9 mouse cellular contexts compared by ENCODE assay signal in genomic region chr7:127498407-127498806, GRCm38 (mm10). TPM values are rescaled to one million over a fixed set of nuclear protein-coding genes. Genes with fewer than 3 reads are reported as not detected.
DNase-seq lines count a peak whose midpoint lies in the region; ATAC-seq lines count a peak whose summit lies in the region.
"Had no signal": no experiment of that assay in that cellular context is flagged by ENCODE, and none has a peak within 500 bp of the region (broad histone marks: within the 10 kb centered on the region; RNA-seq: fewer than 3 reads in every experiment).

No protein-coding gene starts in this region.

- H3K4me3 ChIP-seq in liver, embryonic 16.5 days (ENCODE audit: low read depth, low read length), result no peak overlapping the region
- H3K4me3 ChIP-seq: liver, embryonic 15.5 days had no signal

- H3K27me3 ChIP-seq in liver, embryonic 16.5 days (ENCODE audit: control insufficient read depth, insufficient read depth, low read depth, low read length), result no peaks in the 10 kb centered on the region
- H3K27me3 ChIP-seq: liver, embryonic 15.5 days had no signal

- H3K9ac ChIP-seq in liver, embryonic 16.5 days (ENCODE audit: low read depth, low read length), result no peak overlapping the region
- H3K9ac ChIP-seq: liver, embryonic 15.5 days had no signal

- DNase-seq in adrenal gland, adult (ENCODE audit: inconsistent age in 2 of 2, low spot score in 1 of 2), result peak; percentile 36 to 78
- no peak for DNase-seq in adrenal gland, postnatal 25 days
- peak; percentile 53 for DNase-seq in layer of hippocampus, adult 11-12 months (ENCODE audit: low spot score)
- DNase-seq in layer of hippocampus, adult 9-10 months (ENCODE audit: low spot score), result no peak
- peak; percentile 62 for DNase-seq in embryo, embryonic 10.5 days (ENCODE audit: low spot score)
- DNase-seq in thymus, postnatal 14 days, result peak; percentile 76
- no peak for DNase-seq in gastrocnemius, postnatal 14 days

- no peak overlapping the region for H3K27ac ChIP-seq in liver, embryonic 16.5 days (ENCODE audit: low read length)
- H3K27ac ChIP-seq: liver, embryonic 15.5 days had no signal

- 45% methylated on average over 3 of the region's 3 CpGs for WGBS in liver, embryonic 16.5 days (ENCODE audit: insufficient replicate concordance)

- H3K9me3 ChIP-seq in liver, embryonic 16.5 days (replicated peaks; ENCODE audit: control insufficient read depth, low read length), result no peaks in the 10 kb centered on the region
- H3K9me3 ChIP-seq: liver, embryonic 15.5 days had no signal

- ATAC-seq in liver, embryonic 16.5 days (ENCODE audit: low read depth), result peak; percentile 48; the same call in 1 of the 2 replicates

- no peaks in the 10 kb centered on the region for H3K36me3 ChIP-seq in liver, embryonic 16.5 days (ENCODE audit: control insufficient read depth, insufficient read depth)
- H3K36me3 ChIP-seq: liver, embryonic 15.5 days had no signal

- intact Hi-C loops in gastrocnemius, postnatal 14 days (cut with DNase I; ENCODE audit: low total_unique reads), result loop anchor here (5.0 kb wide), 1 partner anchor 136 kb away; no protein-coding TSS in a partner anchor

- peaks cover 4% of the 10 kb centered on the region for H3K4me1 ChIP-seq in liver, embryonic 16.5 days (ENCODE audit: control insufficient read depth, low read depth, low read length)

- no peak overlapping the region for H3K4me2 ChIP-seq in liver, embryonic 16.5 days (ENCODE audit: low read depth, low read length)
- H3K4me2 ChIP-seq: liver, embryonic 15.5 days had no signal

RNA-seq across cellular contexts. Expression of gene Srcap, which starts 13.4 kb away (rescaled TPM):
- 111 and 125 TPM in 2 replicates for total RNA-seq in adrenal gland, postnatal 25 days (2021)
- 12.2 and 13.6 TPM in 2 replicates for polyA plus RNA-seq in liver, embryonic 16.5 days (2015; fragmentation: Nextera tagmentation; extraction: Ambion mirVana)
- total RNA-seq in gastrocnemius, postnatal 14 days (2021), result 10 to 100 TPM; 45.4 to 46.3 TPM

RNA-seq across cellular contexts. Expression of gene Fbrs, which starts 19.4 kb away (rescaled TPM):
- 84.4 and 86.7 TPM in 2 replicates for total RNA-seq in adrenal gland, postnatal 25 days (2021)
- 4.0 and 4.9 TPM in 2 replicates for polyA plus RNA-seq in liver, embryonic 16.5 days (2015; fragmentation: Nextera tagmentation; extraction: Ambion mirVana)
- total RNA-seq in gastrocnemius, postnatal 14 days (2021), result 10 to 100 TPM; 20.0 to 24.1 TPM

RNA-seq across cellular contexts. Expression of gene Gm42715, which starts 21.0 kb away (rescaled TPM):
- total RNA-seq in adrenal gland, postnatal 25 days (2021), result 21.7 and 31.3 TPM in 2 replicates
- 5.1 and 5.5 TPM in 2 replicates for polyA plus RNA-seq in liver, embryonic 16.5 days (2015; fragmentation: Nextera tagmentation; extraction: Ambion mirVana)
- 1 to 10 TPM; 8.4 to 8.5 TPM for total RNA-seq in gastrocnemius, postnatal 14 days (2021)

RNA-seq across cellular contexts. Expression of gene Prr14, which starts 39.0 kb away (rescaled TPM):
- total RNA-seq in adrenal gland, postnatal 25 days (2021), result 62.4 and 63.3 TPM in 2 replicates
- polyA plus RNA-seq in liver, embryonic 16.5 days (2015; fragmentation: Nextera tagmentation; extraction: Ambion mirVana), result 18.6 and 22.8 TPM in 2 replicates
- total RNA-seq in gastrocnemius, postnatal 14 days (2021), result 10 to 100 TPM; 17.2 to 19.4 TPM

RNA-seq across cellular contexts. Expression of gene Zfp689, which starts 49.4 kb away (rescaled TPM):
- total RNA-seq in adrenal gland, postnatal 25 days (2021), result 3.3 and 4.2 TPM in 2 replicates
- 2.2 and 2.9 TPM in 2 replicates for polyA plus RNA-seq in liver, embryonic 16.5 days (2015; fragmentation: Nextera tagmentation; extraction: Ambion mirVana)
- total RNA-seq in gastrocnemius, postnatal 14 days (2021), result 1 to 10 TPM; 1.0 to 1.5 TPM

Comparison
In these comparisons a context has a peak if more than half of its experiments do, and no peak if none do; other contexts are left out.
1. DNase-seq: peak in adrenal gland, adult (2 of 2), layer of hippocampus, adult 11-12 months (single experiment), embryo, embryonic 10.5 days (single experiment) and thymus, postnatal 14 days (single experiment); none in adrenal gland, postnatal 25 days (single experiment), layer of hippocampus, adult 9-10 months (single experiment) and gastrocnemius, postnatal 14 days (single experiment).